Mouse (Mus musculus): ENCODE results near the gene 9430015G10Rik. TPM values are rescaled to one million over a fixed set of nuclear protein-coding genes. Genes with fewer than 3 reads are reported as not detected.

Gene 9430015G10Rik
- 36.6 and 40.6 TPM in 2 replicates for polyA plus RNA-seq (2015; fragmentation: Nextera tagmentation; extraction: Ambion mirVana)

DNA sequence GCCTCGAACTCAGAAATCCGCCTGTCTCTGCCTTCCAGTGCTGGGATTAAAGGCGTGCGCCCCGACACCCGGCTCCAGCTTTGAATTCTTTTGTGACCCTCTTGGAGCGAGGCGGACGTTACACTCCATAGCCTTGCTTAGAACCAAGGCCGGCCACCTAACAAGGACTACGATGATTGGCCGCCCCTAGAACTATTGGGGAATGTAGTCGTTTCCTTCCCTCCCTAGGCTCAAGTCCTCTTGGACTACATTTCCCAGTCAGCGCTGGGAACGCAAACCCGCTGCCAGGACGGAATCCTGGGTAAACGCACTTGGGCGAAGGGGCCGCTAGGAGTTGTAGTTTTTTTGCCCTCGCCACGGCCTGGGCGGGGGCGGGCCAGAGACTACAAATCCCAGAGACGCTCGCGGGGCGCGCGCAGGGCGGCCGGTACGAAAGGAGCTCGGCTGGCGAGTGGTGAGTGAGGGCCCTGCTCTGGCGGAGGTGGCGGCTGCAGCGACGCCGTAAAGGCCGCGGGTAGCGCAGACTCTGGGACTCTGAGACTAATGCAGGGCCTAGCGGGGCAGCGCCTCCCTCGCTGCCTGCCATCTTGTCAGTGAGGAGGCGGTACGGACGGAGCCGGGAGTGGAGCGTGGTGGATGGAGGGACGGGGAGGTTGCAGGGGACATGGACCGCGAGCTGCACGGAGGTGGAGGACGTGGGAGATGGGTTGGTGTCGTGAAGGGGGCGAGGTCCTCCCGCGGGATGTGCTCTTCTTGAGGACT, at the start of gene 9430015G10Rik:
Gene 9430015G10Rik, plus strand, starts transcription at position 413 of the 762 bp plus-strand sequence.
- no peaks in the 10 kb centered on the region for H3K9me3 ChIP-seq
- H3K4me2 ChIP-seq (replicated peaks): peak within 1 kb of the TSS; percentile 68
- H3K4me3 ChIP-seq (replicated peaks): peak within 1 kb of the TSS; percentile 76
- no peaks in the 10 kb centered on the region for H3K27me3 ChIP-seq
- H3K9ac ChIP-seq (replicated peaks): peak within 1 kb of the TSS; percentile 87
- peak within 1 kb of the TSS; percentile 86 for H3K27ac ChIP-seq
- WGBS: under 1% methylated on average over 60 of the region's 60 CpGs
- H3K36me3 ChIP-seq: no peaks in the 10 kb centered on the region
- ATAC-seq: peak; percentile 99
- peaks cover 12% of the 10 kb centered on the region for H3K4me1 ChIP-seq (replicated peaks)

DNA sequence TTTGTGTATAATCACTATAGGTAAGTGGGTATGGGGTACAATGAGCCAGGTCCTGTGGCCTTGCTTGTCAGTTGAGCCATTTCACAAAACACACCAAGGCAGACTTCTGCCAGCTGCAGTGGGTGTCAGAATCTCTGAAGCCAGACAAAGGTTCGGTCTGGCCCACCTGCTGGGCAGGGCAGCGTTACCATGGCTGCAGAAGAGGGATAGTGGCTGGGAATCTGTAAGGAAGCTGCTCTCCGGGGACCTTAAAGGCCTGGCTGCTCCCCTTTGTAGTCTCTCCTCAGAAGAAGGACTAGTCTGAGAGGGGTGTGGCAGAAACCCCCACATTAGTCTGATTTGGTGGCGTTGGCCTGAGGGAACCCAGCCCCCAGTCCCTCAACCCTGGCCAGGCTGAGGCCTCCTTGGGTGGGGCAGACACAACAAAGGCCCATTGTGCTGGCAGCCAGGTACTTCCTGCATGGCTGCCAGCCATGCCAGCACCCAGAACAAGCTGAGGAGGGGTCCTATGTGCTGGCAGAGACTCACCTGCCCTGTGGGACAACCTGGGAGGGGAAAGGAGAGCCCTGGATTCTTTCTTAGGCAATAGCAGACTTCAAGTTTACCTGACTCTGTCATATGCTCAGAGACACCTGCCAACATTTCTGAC, 45.8 kb upstream of the 9430015G10Rik start:
- WGBS: 2% methylated on average over 4 of the region's 4 CpGs
- no peak overlapping the region for H3K9ac ChIP-seq (replicated peaks)
- 0 out of 2 replicates have a peak, but pooled peaks have one; percentile 40 for ATAC-seq

DNA sequence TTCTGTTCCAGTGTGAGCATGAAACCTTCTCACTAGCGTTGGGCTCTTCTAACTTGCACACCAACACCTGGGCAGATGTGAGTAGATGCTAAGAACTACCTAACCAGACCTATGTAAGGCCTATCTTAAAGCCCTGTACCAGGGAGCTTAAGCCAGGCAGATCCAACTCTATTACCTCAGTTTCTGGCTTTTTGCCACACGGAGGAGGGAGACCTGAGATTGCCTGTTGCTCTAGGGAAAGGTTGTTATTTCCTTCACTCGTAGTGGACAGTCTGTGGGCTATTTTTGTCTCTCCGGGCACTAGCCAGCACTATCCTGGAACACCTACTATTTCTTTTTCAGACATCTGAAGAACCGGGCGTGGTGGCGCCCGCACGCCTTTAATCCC, 45.3 kb upstream of the 9430015G10Rik start:
- peak overlapping the region; percentile 63 for H3K27ac ChIP-seq
- no peaks in the 10 kb centered on the region for H3K36me3 ChIP-seq
- no peak overlapping the region for H3K4me2 ChIP-seq (replicated peaks)
- no peaks in the 10 kb centered on the region for H3K27me3 ChIP-seq
- H3K4me3 ChIP-seq (replicated peaks): no peak overlapping the region
- no peak for ATAC-seq
- peaks cover 8% of the 10 kb centered on the region for H3K4me1 ChIP-seq (replicated peaks)
- H3K9ac ChIP-seq (replicated peaks): no peak overlapping the region
- H3K9me3 ChIP-seq: no peaks in the 10 kb centered on the region
- WGBS: 89% methylated on average over 9 of the region's 9 CpGs

More for the DNA sequence above, 45.8 kb upstream of the 9430015G10Rik start:
- Histone ChIP-seq H3K36me3 (no peaks in the 10 kb centered on the region), H3K4me1 (replicated peaks) (peaks cover 8% of the 10 kb centered on the region), H3K4me2 (replicated peaks) (no peak overlapping the region), H3K4me3 (replicated peaks) (no peak overlapping the region), H3K27me3 (no peaks in the 10 kb centered on the region), H3K27ac (peak overlapping the region; percentile 63), H3K9me3 (no peaks in the 10 kb centered on the region)

DNA sequence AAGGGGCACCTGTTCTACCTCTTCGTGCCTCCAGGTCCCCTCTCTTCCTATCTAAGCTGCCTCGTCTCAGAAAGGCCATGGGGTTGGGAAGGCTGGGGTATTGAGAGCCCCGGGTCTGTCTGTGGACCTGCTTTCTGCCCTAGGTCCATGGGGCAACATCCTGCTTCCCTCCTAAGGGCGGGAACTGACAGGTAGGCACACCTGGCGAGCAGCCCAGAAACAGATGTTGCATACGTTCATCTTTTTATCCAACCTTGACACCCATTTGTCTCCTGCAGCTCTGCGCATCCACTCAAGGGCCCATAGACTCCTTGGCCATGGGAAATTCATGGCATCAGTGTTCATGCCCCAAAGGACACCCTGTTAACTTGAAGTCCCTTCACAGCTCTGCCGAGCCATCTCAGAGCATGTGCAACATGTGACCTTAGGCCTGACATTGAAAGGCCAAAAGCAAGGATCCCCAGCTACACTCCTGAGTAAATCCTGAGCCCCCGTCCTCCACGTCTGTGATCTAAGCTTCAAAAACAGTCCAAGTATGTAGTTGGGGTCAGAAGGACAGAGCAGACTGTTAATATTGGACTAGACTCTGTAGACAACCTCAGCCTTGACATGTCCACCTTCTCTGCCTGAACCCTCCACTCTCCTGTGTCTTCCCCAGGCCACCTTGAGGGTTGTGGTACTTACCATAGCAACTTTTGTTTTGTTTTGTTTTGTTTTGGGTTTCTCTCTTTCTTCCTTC, 44.5 kb upstream of the 9430015G10Rik start:
- Histone ChIP-seq H3K36me3 (no peaks in the 10 kb centered on the region), H3K9ac (replicated peaks) (no peak overlapping the region), H3K27me3 (no peaks in the 10 kb centered on the region), H3K9me3 (no peaks in the 10 kb centered on the region), H3K27ac (no peak overlapping the region), H3K4me3 (replicated peaks) (no peak overlapping the region), H3K4me2 (replicated peaks) (no peak overlapping the region), H3K4me1 (replicated peaks) (peaks cover 12% of the 10 kb centered on the region)
- WGBS: 89% methylated on average over 10 of the region's 10 CpGs
- ATAC-seq: no peak

DNA sequence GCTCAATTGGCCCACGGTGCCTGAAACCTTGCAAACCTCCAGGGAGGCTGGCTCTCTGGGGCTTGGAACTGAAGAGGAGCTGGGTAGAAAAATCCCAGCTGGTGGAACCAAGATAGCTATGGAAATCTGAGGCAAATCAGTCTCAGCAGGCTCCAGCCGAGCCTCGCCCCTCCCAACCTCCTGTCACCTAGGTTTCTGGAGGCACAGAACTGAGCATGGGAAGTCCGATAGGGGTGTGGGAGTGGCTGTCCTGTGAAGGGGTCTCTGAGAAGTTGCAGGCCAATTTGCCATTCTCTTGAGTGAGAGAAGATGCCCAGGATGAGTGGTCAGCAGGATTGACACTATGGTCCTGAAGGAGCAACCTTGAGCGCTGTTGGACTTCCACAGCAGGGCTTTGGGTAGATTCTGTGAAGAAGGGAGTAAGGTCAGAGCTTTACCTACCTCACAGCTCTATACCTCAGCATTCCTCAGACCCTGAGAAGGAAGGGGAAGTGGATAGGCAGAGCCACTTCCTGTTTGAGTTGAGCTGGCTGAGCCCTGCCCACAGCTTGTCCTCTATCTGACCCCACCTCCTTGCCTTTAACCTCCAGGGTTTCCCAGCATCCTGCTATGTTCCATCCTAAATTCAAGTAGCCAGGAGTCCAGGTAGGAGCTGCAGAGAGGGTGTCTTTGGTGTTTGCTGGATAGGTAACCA, 42.4 kb upstream of the 9430015G10Rik start:
- 73% methylated on average over 5 of the region's 5 CpGs for WGBS
- no peak for ATAC-seq
- no peak overlapping the region for H3K27ac ChIP-seq

DNA sequence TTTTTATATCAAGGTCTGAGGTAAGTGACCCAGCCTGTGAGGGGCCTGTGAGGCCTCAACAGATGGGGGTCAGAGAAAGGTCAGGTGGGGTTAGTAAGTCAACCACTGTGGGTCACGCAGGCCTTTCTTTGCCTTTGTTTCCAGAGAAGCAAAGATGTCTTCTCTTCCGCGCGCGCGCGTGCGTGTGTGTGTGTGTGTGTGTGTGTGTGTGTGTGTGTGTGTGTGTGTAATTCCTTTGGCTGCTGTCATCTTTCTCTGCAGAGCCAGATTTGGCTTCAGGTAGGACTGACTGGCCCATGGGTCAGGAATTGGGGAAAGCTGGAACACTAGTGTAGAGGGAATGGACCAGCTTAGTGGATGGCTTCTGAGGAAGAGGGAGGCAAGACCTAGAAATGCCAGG, 40.1 kb upstream of the 9430015G10Rik start:
- Histone ChIP-seq H3K9me3 (no peaks in the 10 kb centered on the region), H3K27me3 (no peaks in the 10 kb centered on the region), H3K4me3 (replicated peaks) (no peak overlapping the region), H3K4me2 (replicated peaks) (no peak overlapping the region), H3K27ac (no peak overlapping the region), H3K36me3 (no peaks in the 10 kb centered on the region), H3K9ac (replicated peaks) (no peak overlapping the region), H3K4me1 (replicated peaks) (peaks cover 10% of the 10 kb centered on the region)
- WGBS: 85% methylated on average over 8 of the region's 8 CpGs
- no peak for ATAC-seq

More for the DNA sequence above, 42.4 kb upstream of the 9430015G10Rik start:
- Histone ChIP-seq H3K4me3 (replicated peaks) (no peak overlapping the region), H3K9ac (replicated peaks) (no peak overlapping the region), H3K9me3 (no peaks in the 10 kb centered on the region), H3K36me3 (no peaks in the 10 kb centered on the region), H3K4me2 (replicated peaks) (no peak overlapping the region), H3K4me1 (replicated peaks) (peaks cover 18% of the 10 kb centered on the region), H3K27me3 (no peaks in the 10 kb centered on the region)

DNA sequence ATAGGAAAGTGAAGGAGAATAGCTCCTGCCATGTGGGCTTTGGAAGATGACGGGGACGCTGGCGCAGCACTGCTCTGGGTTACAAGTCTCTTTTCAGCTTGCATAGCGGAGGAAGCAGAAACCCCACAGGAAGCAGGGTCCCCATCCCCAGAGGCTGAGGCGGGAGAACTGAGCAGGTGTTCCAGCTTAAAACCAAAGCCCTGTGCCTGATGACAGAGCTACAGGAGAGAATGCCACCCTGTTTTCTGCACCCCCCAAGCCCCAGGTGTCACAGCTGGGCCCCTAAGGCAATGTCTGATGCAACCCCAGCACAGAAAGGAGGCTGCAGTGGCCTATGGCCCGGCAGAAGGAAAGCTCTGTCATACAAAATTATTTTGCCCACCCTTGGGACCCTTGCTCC, 39.5 kb upstream of the 9430015G10Rik start:
- no peak overlapping the region for H3K27ac ChIP-seq
- no peak for ATAC-seq
- no peaks in the 10 kb centered on the region for H3K36me3 ChIP-seq
- H3K4me1 ChIP-seq (replicated peaks): peaks cover 10% of the 10 kb centered on the region
- H3K9ac ChIP-seq (replicated peaks): no peak overlapping the region
- H3K27me3 ChIP-seq: no peaks in the 10 kb centered on the region
- no peak overlapping the region for H3K4me3 ChIP-seq (replicated peaks)
- H3K4me2 ChIP-seq (replicated peaks): no peak overlapping the region
- H3K9me3 ChIP-seq: no peaks in the 10 kb centered on the region
- 52% methylated on average over 6 of the region's 6 CpGs for WGBS

DNA sequence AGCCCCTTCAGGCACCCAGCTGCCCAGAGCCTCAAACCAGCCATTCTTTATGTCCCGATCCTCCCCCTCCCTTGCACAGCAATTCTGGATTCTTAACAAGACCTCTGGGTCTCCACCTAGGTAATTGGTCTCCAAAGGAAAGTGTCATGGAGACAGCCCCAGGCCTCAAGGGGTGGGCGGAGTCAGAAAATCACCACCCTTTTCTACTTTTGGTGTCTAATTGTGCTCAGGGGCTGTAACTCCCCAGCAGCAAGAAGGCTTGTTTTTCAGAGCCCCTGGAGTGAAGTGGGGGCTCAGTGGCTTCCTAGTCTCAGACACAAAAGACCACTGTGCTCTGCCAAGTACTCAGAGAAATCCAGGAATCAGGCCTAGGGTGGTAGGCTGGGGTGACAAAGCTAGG, 39.1 kb upstream of the 9430015G10Rik start:
- H3K9ac ChIP-seq (replicated peaks): no peak overlapping the region
- H3K27ac ChIP-seq: no peak overlapping the region
- WGBS: 65% methylated on average over 2 of the region's 2 CpGs
- H3K36me3 ChIP-seq: no peaks in the 10 kb centered on the region
- no peaks in the 10 kb centered on the region for H3K27me3 ChIP-seq
- H3K4me1 ChIP-seq (replicated peaks): peaks cover 10% of the 10 kb centered on the region
- no peak overlapping the region for H3K4me3 ChIP-seq (replicated peaks)
- ATAC-seq: 0 out of 2 replicates have a peak, but pooled peaks have one; percentile 34
- no peak overlapping the region for H3K4me2 ChIP-seq (replicated peaks)
- H3K9me3 ChIP-seq: no peaks in the 10 kb centered on the region

DNA sequence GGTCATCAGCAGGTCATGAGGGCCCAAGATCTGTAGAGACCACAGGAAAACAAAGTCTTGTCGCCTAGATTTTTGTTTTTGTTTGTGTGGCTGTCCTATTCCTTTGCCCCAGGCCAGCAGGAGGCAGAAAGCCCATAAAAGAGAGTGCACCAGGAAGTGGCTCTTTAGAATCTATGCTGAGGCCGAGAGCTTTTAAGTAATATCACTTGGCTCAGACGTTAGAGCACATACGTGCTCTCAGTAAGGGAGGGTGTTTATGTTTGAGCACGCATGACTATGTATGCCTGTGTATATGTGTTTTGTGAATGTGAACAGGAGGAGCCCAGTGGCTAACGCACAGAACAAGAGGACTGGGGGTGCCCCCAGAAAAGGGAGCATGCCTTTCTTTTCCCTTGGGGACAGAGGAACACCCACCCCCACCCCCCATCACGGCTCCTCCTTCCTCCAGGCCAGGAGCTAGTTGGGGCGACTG, 32.8 kb upstream of the 9430015G10Rik start:
- WGBS: 9% methylated on average over 8 of the region's 8 CpGs
- Histone ChIP-seq H3K4me3 (replicated peaks) (peak overlapping the region; percentile 39; the same call in 1 of the 2 replicates), H3K4me1 (replicated peaks) (peaks cover 12% of the 10 kb centered on the region), H3K27ac (no peak overlapping the region), H3K27me3 (peaks cover 31% of the 10 kb centered on the region), H3K4me2 (replicated peaks) (peak overlapping the region; percentile 61; the same call in 1 of the 2 replicates), H3K9ac (replicated peaks) (no peak overlapping the region), H3K36me3 (no peaks in the 10 kb centered on the region), H3K9me3 (no peaks in the 10 kb centered on the region)
- no peak for ATAC-seq

DNA sequence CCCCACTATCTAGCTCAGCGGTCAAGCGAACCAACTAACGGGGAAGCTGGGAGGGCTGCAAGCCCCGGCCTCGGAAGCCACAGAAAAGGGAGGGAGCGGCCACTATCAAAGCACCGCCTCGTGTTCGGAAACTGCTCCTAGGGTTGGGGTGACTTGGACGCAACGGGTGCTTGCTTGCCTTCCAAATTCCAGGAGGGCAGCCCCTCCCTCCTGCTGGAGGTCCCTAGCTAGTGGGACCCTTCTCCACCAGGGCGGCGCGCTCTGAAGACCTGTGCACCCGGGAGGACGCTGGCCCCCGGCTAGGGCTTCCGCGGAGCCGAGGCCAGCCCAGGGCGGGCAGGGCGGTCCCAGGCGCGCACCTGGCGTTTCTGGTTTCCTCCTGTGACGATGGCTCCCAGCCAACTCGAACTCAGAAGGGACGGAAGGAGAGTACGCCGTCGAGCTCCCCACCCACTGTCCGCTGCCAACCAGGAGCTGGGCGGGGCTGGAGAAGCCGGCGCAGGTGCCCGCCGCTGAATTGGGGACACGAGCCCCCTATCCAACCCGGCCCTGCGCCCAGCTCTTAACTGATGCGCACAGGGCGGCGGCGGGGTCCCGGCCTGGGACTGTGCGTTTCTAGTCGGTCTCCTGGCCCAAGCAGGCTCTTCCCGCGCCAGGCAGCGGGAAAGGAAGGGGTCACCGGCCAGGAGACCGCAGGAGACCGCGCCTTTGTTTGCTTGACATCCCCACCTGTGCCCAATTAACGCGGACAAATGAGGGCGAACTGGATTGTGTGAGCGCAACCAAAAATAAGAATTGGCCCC, 32.1 kb upstream of the 9430015G10Rik start:
- under 1% methylated on average over 58 of the region's 58 CpGs for WGBS
- Histone ChIP-seq H3K9me3 (no peaks in the 10 kb centered on the region), H3K4me3 (replicated peaks) (peak overlapping the region; percentile 39), H3K4me2 (replicated peaks) (peak overlapping the region; percentile 61), H3K4me1 (replicated peaks) (peaks cover 12% of the 10 kb centered on the region), H3K36me3 (no peaks in the 10 kb centered on the region), H3K27me3 (peaks cover 31% of the 10 kb centered on the region), H3K9ac (replicated peaks) (peak overlapping the region; percentile 52; the same call in 1 of the 2 replicates), H3K27ac (no peak overlapping the region)
- ATAC-seq: peak; percentile 62; the same call in 1 of the 2 replicates

Data from midbrain, embryonic 13.5 days (tissue).